Mouse (Mus musculus) myocyte (in vitro differentiated cells): Measurements from ENCODE around the gene Pitpnm3.

Source experiments
- MYOG ChIP-seq, 3 experiments: IDR thresholded peaks; one replicate each; pipeline ENCODE4 v1.6.1; 2011; ENCODE audit warnings: control low read depth in 2 of 3, low read depth in 2 of 3, mild to moderate bottlenecking in 2 of 3; ENCODE audit not compliant: insufficient read length in 2 of 3, control insufficient read depth in 1 of 3, insufficient read depth in 1 of 3
- POLR2A ChIP-seq: IDR thresholded peaks from one replicate; pipeline ENCODE4 v1.6.1; 2011; ENCODE audit warnings: low read depth, mild to moderate bottlenecking, control low read depth, moderate library complexity; ENCODE audit not compliant: insufficient read length
- POLR2AphosphoS2 ChIP-seq: IDR thresholded peaks from one replicate; pipeline ENCODE4 v1.6.1; 2011; ENCODE audit warnings: low read depth, control low read depth; ENCODE audit not compliant: insufficient read length
- USF1 ChIP-seq: IDR thresholded peaks from one replicate; pipeline ENCODE4 v1.6.1; 2011; ENCODE audit warnings: low read depth, mild to moderate bottlenecking, control low read depth, moderate library complexity

GRCm38 (mm10) chr11:72110726-72111125 is 24.9 kb downstream of the Pitpnm3 start:
- no peak for TF ChIP-seq POLR2A
- TF ChIP-seq USF1, result no peak
- no peak for TF ChIP-seq MYOG (IDR thresholded peaks at IDR 0.05; ENCODE audit: control insufficient read depth in 1 of 3, insufficient read depth in 1 of 3, insufficient read length in 2 of 3, low read depth in 2 of 3)
- TF ChIP-seq POLR2AphosphoS2, result no peak
